Mouse (Mus musculus) ZHBTc4 (cell line): ENCODE data around the gene Dgcr2.

Source experiments
- DNase-seq: peaks from one replicate; pipeline ENCODE4 v3.0.0-alpha.2; 2011; ENCODE audit warnings: low read depth, low spot score

Gene Dgcr2

GRCm38 (mm10) chr16:17911052-17911595, 12.8 kb upstream of the Dgcr2 start, which contains the start of gene Ess2:
Gene Ess2, minus strand, starts transcription at chr16:17911348.
- DNase-seq = peak; percentile 97

GRCm38 (mm10) chr16:17896091-17896490, 2.3 kb downstream of the Dgcr2 start:
- no peak for DNase-seq

GRCm38 (mm10) chr16:17893923-17894322, 4.4 kb downstream of the Dgcr2 start, which contains the start of gene Tssk1:
Gene Tssk1, plus strand, starts transcription at chr16:17894223.
- DNase-seq = no peak

GRCm38 (mm10) chr16:17892606-17893005, 5.8 kb downstream of the Dgcr2 start:
- DNase-seq = no peak

- DNase-seq = peak; percentile 99
Measured at GRCm38 (mm10) chr16:17891567-17891959, 6.8 kb downstream of the Dgcr2 start, which contains the start of gene Gm20518. Gene Gm20518, minus strand, starts transcription at chr16:17891671.

- DNase-seq = peak; percentile 53
Measured at GRCm38 (mm10) chr16:17890917-17891566, 7.3 kb downstream of the Dgcr2 start.

GRCm38 (mm10) chr16:17890342-17890727, 8.0 kb downstream of the Dgcr2 start:
- DNase-seq = peak; percentile 16

GRCm38 (mm10) chr16:17889689-17890341, 8.5 kb downstream of the Dgcr2 start:
- DNase-seq = no peak

GRCm38 (mm10) chr16:17884116-17884515, 14.2 kb downstream of the Dgcr2 start:
- DNase-seq = peak; percentile 54

GRCm38 (mm10) chr16:17882196-17882595, 16.2 kb downstream of the Dgcr2 start:
- DNase-seq = no peak

GRCm38 (mm10) chr16:17879571-17879970, 18.8 kb downstream of the Dgcr2 start:
- DNase-seq = no peak

GRCm38 (mm10) chr16:17876096-17876495, 22.3 kb downstream of the Dgcr2 start:
- no peak for DNase-seq

- DNase-seq = no peak
Measured at GRCm38 (mm10) chr16:17875174-17875573, 23.2 kb downstream of the Dgcr2 start.

GRCm38 (mm10) chr16:17872995-17873394, 25.4 kb downstream of the Dgcr2 start:
- DNase-seq = no peak

GRCm38 (mm10) chr16:17871248-17871647, 27.1 kb downstream of the Dgcr2 start:
- no peak for DNase-seq

- DNase-seq = peak; percentile 79
Measured at GRCm38 (mm10) chr16:17865770-17866169, 32.6 kb downstream of the Dgcr2 start.

GRCm38 (mm10) chr16:17865293-17865692, 33.1 kb downstream of the Dgcr2 start:
- DNase-seq = no peak

GRCm38 (mm10) chr16:17858592-17858991, 39.8 kb downstream of the Dgcr2 start:
- peak; percentile 50 for DNase-seq

GRCm38 (mm10) chr16:17857157-17857556, 41.2 kb downstream of the Dgcr2 start:
- DNase-seq = no peak

GRCm38 (mm10) chr16:17853263-17853662, 45.1 kb downstream of the Dgcr2 start:
- no peak for DNase-seq

- DNase-seq = no peak
Measured at GRCm38 (mm10) chr16:17851860-17852259, 46.5 kb downstream of the Dgcr2 start.

GRCm38 (mm10) chr16:17851331-17851730, 47.0 kb downstream of the Dgcr2 start:
- no peak for DNase-seq

GRCm38 (mm10) chr16:17849486-17849885, 48.9 kb downstream of the Dgcr2 start:
- DNase-seq = no peak
